In the genomic region with DNA sequence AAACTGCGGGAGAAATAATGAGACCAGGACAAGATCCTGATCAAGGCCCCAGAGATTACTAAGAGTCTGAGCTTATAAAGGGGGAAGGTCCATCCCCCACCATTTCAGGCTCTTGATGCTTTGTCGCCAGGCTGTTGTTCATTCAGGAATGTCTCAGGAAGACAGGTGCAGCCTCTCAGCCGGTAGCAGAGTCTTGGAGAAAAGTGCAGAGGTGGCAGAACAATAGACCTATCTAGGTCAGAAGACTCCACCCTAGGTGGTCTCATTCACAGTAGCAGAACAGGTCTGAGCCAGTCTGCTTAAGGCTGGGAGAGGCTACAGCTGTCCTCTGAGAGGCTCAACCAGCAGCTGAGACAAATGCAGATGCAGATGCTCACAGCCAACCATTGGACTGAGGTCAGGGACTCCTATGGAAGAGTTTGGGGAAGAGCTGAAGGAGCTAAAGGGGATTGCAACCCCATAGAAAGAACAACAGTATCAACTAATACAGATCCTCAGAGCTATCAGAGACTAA, we compare ENCODE assay signal across 28 mouse cellular contexts. TPM values are rescaled to one million over a fixed set of nuclear protein-coding genes. Genes with fewer than 3 reads are reported as not detected.
A peak's percentile ranks its signal among the peaks of the same experiment; 100 is the strongest.
DNase-seq lines count a peak whose midpoint lies in the region; ATAC-seq and TF ChIP-seq lines count a peak whose summit lies in the region.
"Had no signal": no experiment of that assay in that cellular context is flagged by ENCODE, and none has a peak within 500 bp of the region (broad histone marks: within the 10 kb centered on the region; RNA-seq: fewer than 3 reads in every experiment).

No protein-coding gene starts in this region.

- H3K4me1 ChIP-seq in heart, adult 2 months (ENCODE audit: control insufficient read depth, insufficient read depth, low read length) = no peaks in the 10 kb centered on the region
- no peaks in the 10 kb centered on the region for H3K4me1 ChIP-seq in intestine, embryonic 15.5 days (replicated peaks)
- H3K4me1 ChIP-seq: forebrain, embryonic 10.5 days; forebrain, embryonic 13.5 days; heart, embryonic 12.5 days; heart, embryonic 15.5 days had no signal

- H3K9ac ChIP-seq in heart, adult 2 months (ENCODE audit: low read depth, low read length) = no peak overlapping the region
- no peak overlapping the region for H3K9ac ChIP-seq in intestine, embryonic 15.5 days
- H3K9ac ChIP-seq: forebrain, embryonic 13.5 days; heart, embryonic 12.5 days; heart, embryonic 15.5 days; hindbrain, embryonic 14.5 days had no signal

- no peak overlapping the region for H3K4me3 ChIP-seq in heart, adult 2 months
- H3K4me3 ChIP-seq in intestine, embryonic 15.5 days (replicated peaks) = no peak overlapping the region
- H3K4me3 ChIP-seq: forebrain, embryonic 10.5 days; forebrain, embryonic 13.5 days; heart, embryonic 12.5 days; heart, embryonic 15.5 days had no signal

- H3K9me3 ChIP-seq in intestine, embryonic 15.5 days = no peaks in the 10 kb centered on the region
- H3K9me3 ChIP-seq: forebrain, embryonic 10.5 days; forebrain, embryonic 13.5 days; G1E; heart, embryonic 12.5 days; heart, embryonic 15.5 days had no signal

- peaks cover 10% of the 10 kb centered on the region for H3K36me3 ChIP-seq in heart, adult 2 months (ENCODE audit: control insufficient read depth, insufficient read depth, low read length)
- H3K36me3 ChIP-seq in intestine, embryonic 15.5 days = no peaks in the 10 kb centered on the region
- H3K36me3 ChIP-seq: forebrain, embryonic 10.5 days; G1E had no signal

- no peak for ATAC-seq in intestine, embryonic 15.5 days
- ATAC-seq: forebrain, embryonic 13.5 days; forebrain, embryonic 16.5 days; hindbrain, postnatal 0 days; inflammation-experienced regulatory T-cells, adult 6 months; intestine, postnatal 0 days; Patski had no signal

- no peaks in the 10 kb centered on the region for H3K27me3 ChIP-seq in heart, adult 2 months (ENCODE audit: control insufficient read depth, insufficient read depth, low read length)
- H3K27me3 ChIP-seq in intestine, embryonic 15.5 days (replicated peaks) = no peaks in the 10 kb centered on the region
- H3K27me3 ChIP-seq: forebrain, embryonic 13.5 days; heart, embryonic 12.5 days; heart, embryonic 15.5 days; Patski had no signal

- intact Hi-C loops in heart, adult 2 months (cut with DNase I) = no loop called here
- intact Hi-C loops in heart, postnatal 36 days (cut with DNase I) = no loop called here

- H3K4me2 ChIP-seq in intestine, embryonic 15.5 days (replicated peaks) = no peak overlapping the region
- H3K4me2 ChIP-seq: forebrain, embryonic 13.5 days; heart, embryonic 12.5 days; heart, embryonic 15.5 days; hindbrain, embryonic 14.5 days had no signal

- WGBS in heart, adult 2 months = 75% methylated on average over 3 of the region's 3 CpGs
- WGBS in intestine, embryonic 15.5 days = 71% methylated on average over 3 of the region's 3 CpGs

- no peak for TF ChIP-seq EP300 in heart, adult 2 months (IDR thresholded peaks at IDR 0.05; ENCODE audit: insufficient read depth, low read depth, low read length)

- H3K27ac ChIP-seq in heart, adult 2 months = no peak overlapping the region
- H3K27ac ChIP-seq in intestine, embryonic 15.5 days = no peak overlapping the region
- H3K27ac ChIP-seq: forebrain, embryonic 10.5 days; forebrain, embryonic 13.5 days; heart, embryonic 15.5 days; hindbrain, embryonic 14.5 days; hindbrain, postnatal 0 days had no signal

- 0 out of 2 replicates have a peak, but pooled peaks have one; percentile 14 for TF ChIP-seq POLR2A in heart, adult 2 months (IDR thresholded peaks at IDR 0.05; ENCODE audit: insufficient read depth, low read depth, low read length)

- no peaks in the 10 kb centered on the region for H3K79me2 ChIP-seq in heart, adult 2 months (replicated peaks; ENCODE audit: control insufficient read depth, insufficient read depth, low read length)

- TF ChIP-seq CTCF in heart, adult 2 months (IDR thresholded peaks at IDR 0.05) = no peak

- DNase-seq in heart, adult 2 months = no peak
- DNase-seq in heart, postnatal 36 days = no peak
- DNase-seq in ES-CJ7 (ENCODE audit: low read depth, low spot score) (peak; percentile 99), WW6 (ENCODE audit: low read depth, low spot score) (peak; percentile 52)
- DNase-seq in retina, postnatal 1 day = peak; percentile 6
- no peak for DNase-seq in spleen, adult 12 weeks (ENCODE audit: low spot score)
- no peak for DNase-seq in kidney, adult 9 months
- DNase-seq: adrenal gland, adult 8-10 months; adrenal gland, postnatal 25 days; cerebellum, adult 11-12 months; cerebellum, adult 8-10 months; cerebellum, postnatal 14 days; gastrocnemius, postnatal 14 days; heart, adult 11 months; heart, postnatal 10 days; heart, postnatal 4 days had no signal

RNA-seq across cellular contexts. Expression of gene Pdk4, which starts 13.8 kb away (rescaled TPM):
- 100 to 1,000 TPM; 267 to 633 TPM for total RNA-seq in heart, adult 2 months (2021)
- polyA plus RNA-seq in heart, adult 2 months (2012; rRNA removed) = 163 and 258 TPM in 2 replicates
- total RNA-seq in heart, postnatal 36 days (2021) = 1,000 to 10,000 TPM; 1,249 to 1,910 TPM
- polyA plus RNA-seq in intestine, embryonic 15.5 days (2015; fragmentation: Nextera tagmentation; extraction: Ambion mirVana) = 2.4 and 2.6 TPM in 2 replicates
- polyA plus RNA-seq: G1E; inflammation-experienced regulatory T-cells, adult 6 months had no signal

Comparison
In these comparisons a context has a peak if more than half of its experiments do, and no peak if none do; other contexts are left out.
1. DNase-seq: peak in ES-CJ7 (single experiment), WW6 (single experiment) and retina, postnatal 1 day (single experiment); none in heart, adult 2 months (0 of 2), heart, postnatal 36 days (0 of 2), spleen, adult 12 weeks (single experiment) and kidney, adult 9 months (single experiment).